Mouse (Mus musculus) thymus, postnatal 36 days (tissue): ENCODE results near the gene Usp9x.

Experiments
- DNase-seq, 2 experiments: peaks; one replicate each; pipeline ENCODE4 v3.0.0; 2022; ENCODE audit warnings: mixed read lengths in 2 of 2

Usp9x gene

DNA sequence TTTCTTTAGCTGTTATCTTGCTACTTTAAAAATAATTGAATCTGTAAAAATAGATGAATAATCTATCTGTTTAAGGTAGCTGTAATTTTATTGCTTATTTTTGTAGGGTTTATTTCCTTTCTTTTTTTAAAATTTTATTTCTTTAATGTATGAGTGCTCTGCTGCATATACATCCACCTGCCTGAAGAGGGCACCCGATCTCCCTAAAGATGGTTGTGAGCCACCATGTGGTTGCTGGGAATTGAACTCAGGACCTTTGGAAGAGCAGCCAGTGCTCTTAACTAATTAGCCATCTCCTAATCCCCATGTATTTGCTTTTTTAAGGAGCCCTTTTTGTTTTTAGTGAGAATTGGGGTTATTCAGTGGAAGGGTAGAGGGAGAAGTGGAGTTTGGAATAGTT is 14.3 kb downstream of the Usp9x start:
- DNase-seq: no peak

DNA sequence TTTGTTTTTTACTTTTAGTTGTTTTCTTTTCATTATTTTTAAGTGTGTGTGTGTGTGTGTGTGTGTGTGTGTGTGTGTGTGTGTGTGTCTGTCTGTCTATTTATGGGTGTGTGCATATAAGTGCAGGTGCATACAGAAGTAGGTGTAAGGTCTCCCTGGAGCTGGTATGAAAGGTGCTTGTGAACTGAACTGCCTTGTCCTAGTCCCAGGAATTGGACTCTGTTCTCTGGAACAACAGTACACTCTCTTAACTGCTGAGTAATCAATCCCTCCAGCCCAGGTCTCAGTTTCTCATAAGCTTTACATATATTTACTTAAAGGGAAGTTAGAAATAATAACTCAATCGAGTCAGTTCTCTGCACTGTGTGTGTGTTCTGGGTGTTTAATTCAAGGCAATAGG is 25.7 kb downstream of the Usp9x start:
- no peak for DNase-seq

DNA sequence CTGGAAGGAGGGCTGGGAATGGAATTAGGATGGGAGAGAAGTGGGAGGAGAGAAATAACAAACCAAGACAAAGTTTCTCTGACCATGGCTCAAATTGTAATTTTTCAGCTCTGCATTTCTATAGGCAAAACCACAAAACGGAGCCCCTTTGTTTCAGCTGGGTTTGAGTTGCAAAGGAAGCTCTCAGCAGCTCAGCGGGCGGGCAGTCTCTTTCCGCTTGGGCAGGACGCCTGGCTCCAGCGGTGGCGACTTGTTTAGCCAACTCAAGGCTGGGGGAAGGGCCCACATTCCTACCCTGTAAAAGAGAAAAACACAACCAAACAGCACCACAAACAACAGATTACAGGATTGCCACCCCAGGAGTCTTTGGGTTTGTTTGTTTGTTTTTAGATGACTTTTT is 135.2 kb downstream of the Usp9x start:
- DNase-seq: no peak

DNA sequence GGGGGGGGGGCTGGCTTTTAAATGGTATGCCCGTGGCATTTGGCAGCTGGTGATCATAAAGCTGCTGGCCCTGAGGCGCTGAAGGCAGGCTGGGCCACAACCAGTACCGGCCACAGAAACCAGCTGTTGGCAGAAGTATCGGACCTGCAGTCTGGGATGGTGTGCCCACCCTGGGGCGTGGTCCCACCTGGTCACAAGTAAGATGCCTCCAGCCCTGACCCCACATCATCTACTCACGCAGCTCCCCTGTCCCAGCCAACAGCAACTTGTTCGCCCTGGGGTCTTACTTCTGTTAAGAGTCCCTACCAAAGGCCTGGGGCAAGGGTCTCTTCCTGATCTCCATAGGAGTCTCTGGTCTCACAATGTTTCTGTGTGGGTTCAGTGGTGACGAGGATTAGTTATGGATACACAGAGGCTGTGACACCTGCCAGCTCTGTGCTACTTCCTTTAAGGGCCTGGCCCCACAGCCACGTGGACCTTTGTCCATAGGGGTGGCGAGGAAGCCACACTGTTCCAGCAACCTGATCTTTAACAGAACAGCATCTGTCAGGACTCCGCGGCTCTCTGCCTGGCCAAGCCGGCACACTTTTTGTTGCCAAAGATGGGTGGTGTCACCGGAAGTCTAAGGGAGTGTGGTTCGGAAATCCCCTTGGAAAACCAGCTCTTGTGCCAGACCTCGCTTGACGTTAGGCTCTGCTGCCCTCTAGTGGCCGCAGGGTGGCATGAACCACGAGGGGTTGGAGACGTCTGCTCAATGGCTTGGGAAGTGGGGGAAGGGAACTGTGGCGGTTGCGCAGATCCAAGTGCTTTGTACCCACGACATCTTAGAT is 136.4 kb downstream of the Usp9x start:
- DNase-seq: peak; percentile 80 to 81

DNA sequence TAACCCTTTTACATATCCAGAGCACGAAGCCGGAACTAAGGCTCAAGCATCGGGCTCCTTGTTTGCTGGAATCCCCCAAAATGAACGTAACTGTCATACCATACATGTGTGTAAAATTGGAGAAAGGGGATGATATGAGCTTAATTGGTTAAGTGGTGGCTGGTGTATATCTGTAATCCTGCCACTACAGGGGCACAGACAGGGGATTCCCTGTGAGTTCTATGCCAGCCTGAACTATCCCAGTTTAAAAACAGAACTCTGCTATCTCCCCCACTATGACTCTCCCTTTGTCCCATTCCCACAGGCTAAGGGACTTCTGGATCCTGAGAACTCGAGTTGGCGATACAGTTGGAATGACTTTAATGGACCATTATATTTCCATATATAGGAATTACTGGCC is 137.1 kb downstream of the Usp9x start:
- DNase-seq: no peak

DNA sequence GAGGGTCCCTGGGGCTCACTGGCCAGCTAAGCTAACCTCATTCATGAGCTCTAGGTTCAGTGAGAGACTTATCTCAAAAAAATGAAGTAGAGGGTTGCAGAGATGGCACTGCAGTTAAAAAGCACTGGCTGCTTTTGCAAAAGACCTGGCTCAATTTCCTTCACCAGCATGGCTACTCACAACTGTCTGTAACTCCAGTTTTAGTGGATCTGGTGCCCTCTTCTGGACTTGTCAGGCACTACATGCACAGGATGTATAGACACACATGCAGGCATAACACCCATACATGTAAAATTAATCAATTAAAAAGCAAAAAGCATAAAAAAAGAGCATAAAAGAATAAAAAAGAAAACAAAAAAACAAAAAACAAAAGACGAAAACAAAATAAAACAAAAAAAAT is 143.0 kb downstream of the Usp9x start:
- peak; percentile 41 to 44 for DNase-seq
